Mouse (Mus musculus): ENCODE results near the gene Chad.
A peak's percentile ranks its signal among the peaks of the same experiment; 100 is the strongest.

Gene Chad

GRCm38 (mm10) chr11:94564437-94565150 lies at the start of gene Chad:
Chad (plus strand) TSS chr11:94565047.
- DNase-seq (ENCODE audit: low read depth, low spot score): no peak

GRCm38 (mm10) chr11:94521219-94521843 lies 43.5 kb upstream of the Chad start, which contains the start of gene Mycbpap:
Mycbpap (minus strand) TSS chr11:94521742.
- no peak for DNase-seq (ENCODE audit: low read depth, low spot score)

- DNase-seq (ENCODE audit: low read depth, low spot score): no peak
Observed at GRCm38 (mm10) chr11:94526171-94526879, 38.5 kb upstream of the Chad start.

- DNase-seq (ENCODE audit: low read depth, low spot score): no peak
Observed at GRCm38 (mm10) chr11:94528879-94529278, 36.0 kb upstream of the Chad start.

GRCm38 (mm10) chr11:94533171-94533570 lies 31.7 kb upstream of the Chad start:
- DNase-seq (ENCODE audit: low read depth, low spot score): no peak

- no peak for DNase-seq (ENCODE audit: low read depth, low spot score)
Observed at GRCm38 (mm10) chr11:94538733-94539292, 26.0 kb upstream of the Chad start.

- no peak for DNase-seq (ENCODE audit: low read depth, low spot score)
Observed at GRCm38 (mm10) chr11:94539761-94540160, 25.1 kb upstream of the Chad start.

- DNase-seq (ENCODE audit: low read depth, low spot score): no peak
Observed at GRCm38 (mm10) chr11:94542400-94542799, 22.4 kb upstream of the Chad start.

- no peak for DNase-seq (ENCODE audit: low read depth, low spot score)
Observed at GRCm38 (mm10) chr11:94543344-94543743, 21.5 kb upstream of the Chad start.

GRCm38 (mm10) chr11:94543932-94544331 lies 20.9 kb upstream of the Chad start:
- DNase-seq (ENCODE audit: low read depth, low spot score): no peak

GRCm38 (mm10) chr11:94544422-94544821 lies 20.4 kb upstream of the Chad start:
- DNase-seq (ENCODE audit: low read depth, low spot score): no peak

GRCm38 (mm10) chr11:94546381-94546780 lies 18.5 kb upstream of the Chad start:
- DNase-seq (ENCODE audit: low read depth, low spot score): no peak

- DNase-seq (ENCODE audit: low read depth, low spot score): no peak
Observed at GRCm38 (mm10) chr11:94547271-94547670, 17.6 kb upstream of the Chad start.

- DNase-seq (ENCODE audit: low read depth, low spot score): no peak
Observed at GRCm38 (mm10) chr11:94548041-94548784, 16.6 kb upstream of the Chad start.

GRCm38 (mm10) chr11:94548888-94549690 lies 15.8 kb upstream of the Chad start, which contains the start of gene Rsad1:
Rsad1 (minus strand) TSS chr11:94549255.
- DNase-seq (ENCODE audit: low read depth, low spot score): peak; percentile 75

- no peak for DNase-seq (ENCODE audit: low read depth, low spot score)
Observed at GRCm38 (mm10) chr11:94549691-94550441, 15.0 kb upstream of the Chad start.

- no peak for DNase-seq (ENCODE audit: low read depth, low spot score)
Observed at GRCm38 (mm10) chr11:94550442-94550744, 14.5 kb upstream of the Chad start.

- no peak for DNase-seq (ENCODE audit: low read depth, low spot score)
Observed at GRCm38 (mm10) chr11:94558226-94558625, 6.6 kb upstream of the Chad start.

GRCm38 (mm10) chr11:94563383-94563782 lies 1.5 kb upstream of the Chad start:
- no peak for DNase-seq (ENCODE audit: low read depth, low spot score)

GRCm38 (mm10) chr11:94563821-94564220 lies 1.0 kb upstream of the Chad start:
- no peak for DNase-seq (ENCODE audit: low read depth, low spot score)
